8 mouse cellular contexts compared by ENCODE assay signal in the genomic region with DNA sequence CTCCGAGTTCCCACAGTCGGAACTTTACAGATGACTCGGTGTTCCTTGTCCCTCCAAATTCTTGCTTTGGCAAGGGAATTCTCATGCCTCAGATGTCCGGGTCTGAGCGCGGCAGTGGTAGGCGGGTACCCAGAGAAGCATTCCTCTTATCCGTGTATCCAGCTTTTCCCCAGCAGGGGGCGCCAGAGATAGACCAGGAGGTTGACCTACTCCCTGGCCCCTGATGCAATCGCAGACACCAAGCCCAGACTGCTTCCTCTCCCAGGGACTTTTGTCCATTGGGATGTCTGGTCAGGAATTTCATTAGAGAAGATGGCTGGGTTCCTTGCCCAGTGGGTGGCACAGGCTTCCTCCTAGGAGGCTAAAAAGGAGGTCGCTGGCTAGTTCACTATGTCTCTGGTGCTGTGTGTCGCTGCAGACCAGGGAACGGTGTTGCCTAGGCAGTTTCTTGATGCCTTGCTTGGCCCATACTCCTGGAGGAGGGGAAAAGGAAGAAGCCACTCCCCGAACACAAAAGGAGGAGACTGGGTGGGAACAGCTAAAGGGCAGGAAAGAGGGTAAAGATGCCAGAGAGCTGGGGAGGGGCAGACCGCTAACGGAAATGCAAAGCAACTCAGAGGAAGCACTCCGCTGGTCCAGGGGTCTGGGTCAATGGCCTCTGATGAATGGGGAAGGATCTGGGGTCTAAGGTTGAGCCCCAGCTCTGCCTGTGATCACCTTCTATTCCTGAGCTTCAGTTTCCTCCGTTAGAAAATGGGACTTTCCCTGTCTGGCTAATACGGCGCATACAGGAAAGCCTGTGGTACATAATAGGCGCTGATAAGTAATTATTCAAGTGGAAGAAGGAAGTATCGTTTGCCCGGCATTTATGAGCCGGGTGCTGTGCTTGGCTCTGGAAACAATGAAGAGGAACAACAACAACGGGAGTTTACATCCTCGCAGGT. TPM values are rescaled to one million over a fixed set of nuclear protein-coding genes. Genes with fewer than 3 reads are reported as not detected.
A peak's percentile ranks its signal among the peaks of the same experiment; 100 is the strongest.
DNase-seq lines count a peak whose midpoint lies in the region; ATAC-seq and TF ChIP-seq lines count a peak whose summit lies in the region.

No protein-coding gene starts in this region.

- no peak for TF ChIP-seq EP300 in stomach, postnatal 0 days (optimal IDR thresholded peaks at IDR 0.05)

- H3K27me3 ChIP-seq in E14TG2a.4 (ENCODE audit: insufficient read depth, low read length), result peaks cover 27% of the 10 kb centered on the region
- H3K27me3 ChIP-seq in forebrain, embryonic 13.5 days, result peaks cover 36% of the 10 kb centered on the region
- peaks cover 100% of the 10 kb centered on the region for H3K27me3 ChIP-seq in liver, embryonic 15.5 days
- peaks cover 25% of the 10 kb centered on the region for H3K27me3 ChIP-seq in neural tube, embryonic 12.5 days (replicated peaks)
- H3K27me3 ChIP-seq in stomach, postnatal 0 days (ENCODE audit: control insufficient read depth, insufficient read depth, low read length), result peaks cover 13% of the 10 kb centered on the region

- H3K36me3 ChIP-seq in E14TG2a.4 (ENCODE audit: insufficient read depth, low read length), result no peaks in the 10 kb centered on the region
- no peaks in the 10 kb centered on the region for H3K36me3 ChIP-seq in forebrain, embryonic 13.5 days (ENCODE audit: poor library complexity, severe bottlenecking)
- H3K36me3 ChIP-seq in liver, embryonic 15.5 days (replicated peaks), result no peaks in the 10 kb centered on the region
- no peaks in the 10 kb centered on the region for H3K36me3 ChIP-seq in neural tube, embryonic 12.5 days
- H3K36me3 ChIP-seq in stomach, postnatal 0 days (ENCODE audit: control insufficient read depth, insufficient read depth, low read length), result no peaks in the 10 kb centered on the region

- WGBS in forebrain, embryonic 13.5 days, result 14% methylated on average over 26 of the region's 26 CpGs
- 4% methylated on average over 26 of the region's 26 CpGs for WGBS in liver, embryonic 15.5 days (ENCODE audit: insufficient replicate concordance)
- 12% methylated on average over 26 of the region's 26 CpGs for WGBS in neural tube, embryonic 12.5 days
- 22% methylated on average over 26 of the region's 26 CpGs for WGBS in stomach, postnatal 0 days

- peak overlapping the region; percentile 79 for H3K27ac ChIP-seq in forebrain, embryonic 13.5 days
- H3K27ac ChIP-seq in liver, embryonic 15.5 days (replicated peaks), result no peak overlapping the region
- peak overlapping the region; percentile 38; the same call in 1 of the 2 replicates for H3K27ac ChIP-seq in neural tube, embryonic 12.5 days
- 0 out of 2 replicates have a peak overlapping the region, but pooled peaks have one; percentile 9 for H3K27ac ChIP-seq in stomach, postnatal 0 days (replicated peaks)

- intact Hi-C loops in heart, postnatal 10 days (cut with DNase I), result loop anchor here (1.0 to 10.0 kb wide), 4 partner anchors 27 to 213 kb away; a partner anchor contains a TSS

- no peaks in the 10 kb centered on the region for H3K9me3 ChIP-seq in E14TG2a.4 (ENCODE audit: low read length)
- no peaks in the 10 kb centered on the region for H3K9me3 ChIP-seq in forebrain, embryonic 13.5 days (replicated peaks)
- no peaks in the 10 kb centered on the region for H3K9me3 ChIP-seq in liver, embryonic 15.5 days (replicated peaks)
- no peaks in the 10 kb centered on the region for H3K9me3 ChIP-seq in neural tube, embryonic 12.5 days
- no peaks in the 10 kb centered on the region for H3K9me3 ChIP-seq in stomach, postnatal 0 days (ENCODE audit: control insufficient read depth, low read length)

- H3K4me3 ChIP-seq in E14TG2a.4 (replicated peaks; ENCODE audit: low read length), result peak overlapping the region; percentile 72
- H3K4me3 ChIP-seq in forebrain, embryonic 13.5 days, result peak overlapping the region; percentile 3; the same call in 1 of the 2 replicates
- H3K4me3 ChIP-seq in liver, embryonic 15.5 days (replicated peaks), result peak overlapping the region; percentile 6; the same call in 1 of the 2 replicates
- no peak overlapping the region for H3K4me3 ChIP-seq in neural tube, embryonic 12.5 days
- H3K4me3 ChIP-seq in stomach, postnatal 0 days (ENCODE audit: low read depth, low read length), result no peak overlapping the region

- peaks cover 95% of the 10 kb centered on the region for H3K4me1 ChIP-seq in E14TG2a.4 (replicated peaks; ENCODE audit: low read depth, low read length)
- peaks cover 46% of the 10 kb centered on the region for H3K4me1 ChIP-seq in forebrain, embryonic 13.5 days
- peaks cover 20% of the 10 kb centered on the region for H3K4me1 ChIP-seq in liver, embryonic 15.5 days (replicated peaks)
- H3K4me1 ChIP-seq in neural tube, embryonic 12.5 days, result peaks cover 52% of the 10 kb centered on the region
- H3K4me1 ChIP-seq in stomach, postnatal 0 days (replicated peaks; ENCODE audit: control insufficient read depth, insufficient read depth), result peaks cover 2% of the 10 kb centered on the region; the same call in 1 of the 2 replicates

- DNase-seq in c-Kit-positive CD71-positive TER-119-positive erythroid progenitor cells, embryonic 14.5 days (ENCODE audit: low spot score), result peak; percentile 79
- peak; percentile 96 to 97 for DNase-seq in heart, postnatal 10 days
- DNase-seq in kidney, postnatal 4 days, result peak; percentile 97
- peak; percentile 89 for DNase-seq in stomach, postnatal 0 days (ENCODE audit: low spot score)

- TF ChIP-seq CTCF in E14TG2a.4 (conservative IDR thresholded peaks at IDR 0.05; ENCODE audit: low read length), result peak; percentile 61
- peak; percentile 94 for TF ChIP-seq CTCF in stomach, postnatal 0 days (IDR thresholded peaks at IDR 0.05; ENCODE audit: low read depth)

- peak overlapping the region; percentile 38 for H3K4me2 ChIP-seq in forebrain, embryonic 13.5 days
- H3K4me2 ChIP-seq in liver, embryonic 15.5 days, result peak overlapping the region; percentile 53
- H3K4me2 ChIP-seq in neural tube, embryonic 12.5 days (replicated peaks), result peak overlapping the region; percentile 41
- H3K4me2 ChIP-seq in stomach, postnatal 0 days (replicated peaks; ENCODE audit: low read depth), result peak overlapping the region; percentile 29; the same call in 1 of the 2 replicates

- peak overlapping the region; percentile 31; the same call in 1 of the 2 replicates for H3K9ac ChIP-seq in forebrain, embryonic 13.5 days
- no peak overlapping the region for H3K9ac ChIP-seq in liver, embryonic 15.5 days
- no peak overlapping the region for H3K9ac ChIP-seq in neural tube, embryonic 12.5 days
- H3K9ac ChIP-seq in stomach, postnatal 0 days (ENCODE audit: low read length), result no peak overlapping the region

- ATAC-seq in forebrain, embryonic 13.5 days, result peak; percentile 71
- peak; percentile 65 for ATAC-seq in liver, embryonic 15.5 days (ENCODE audit: insufficient read depth)
- peak; percentile 73; the same call in 1 of the 2 replicates for ATAC-seq in neural tube, embryonic 12.5 days (ENCODE audit: low FRiP score, low read depth)
- peak; percentile 82 for ATAC-seq in stomach, postnatal 0 days (ENCODE audit: low FRiP score, low TSS enrichment)

RNA-seq across cellular contexts. Expression of a gene that starts 6.7 kb away (rescaled TPM):
- polyA plus RNA-seq in forebrain, embryonic 13.5 days (2015; fragmentation: Nextera tagmentation; extraction: Ambion mirVana), result 5.7 and 12.6 TPM in 2 replicates
- total RNA-seq in heart, postnatal 10 days (2021), result 1 to 10 TPM; 6.4 to 6.6 TPM
- polyA plus RNA-seq in liver, embryonic 15.5 days (2015; fragmentation: Nextera tagmentation; extraction: Ambion mirVana), result 0.13 and 0.18 TPM in 2 replicates
- 24.0 and 24.6 TPM in 2 replicates for polyA plus RNA-seq in neural tube, embryonic 12.5 days (2016; fragmentation: Nextera tagmentation; extraction: Ambion mirVana)
- polyA plus RNA-seq in stomach, postnatal 0 days (2015; fragmentation: Nextera tagmentation; extraction: Ambion mirVana), result 0.44 and 0.67 TPM in 2 replicates

RNA-seq across cellular contexts. Expression of a gene that starts 29.5 kb away (rescaled TPM):
- polyA plus RNA-seq in forebrain, embryonic 13.5 days (2015; fragmentation: Nextera tagmentation; extraction: Ambion mirVana), result 23.5 and 25.9 TPM in 2 replicates
- 10 to 100 TPM; 72.9 to 85.0 TPM for total RNA-seq in heart, postnatal 10 days (2021)
- polyA plus RNA-seq in liver, embryonic 15.5 days (2015; fragmentation: Nextera tagmentation; extraction: Ambion mirVana), result 23.7 and 29.6 TPM in 2 replicates
- 57.7 and 64.4 TPM in 2 replicates for polyA plus RNA-seq in neural tube, embryonic 12.5 days (2016; fragmentation: Nextera tagmentation; extraction: Ambion mirVana)
- 30.4 and 34.0 TPM in 2 replicates for polyA plus RNA-seq in stomach, postnatal 0 days (2015; fragmentation: Nextera tagmentation; extraction: Ambion mirVana)

RNA-seq across cellular contexts. Expression of a gene that starts 48.2 kb away (rescaled TPM):
- 102 and 112 TPM in 2 replicates for polyA plus RNA-seq in forebrain, embryonic 13.5 days (2015; fragmentation: Nextera tagmentation; extraction: Ambion mirVana)
- total RNA-seq in heart, postnatal 10 days (2021), result 10 to 100 TPM; 28.9 to 30.8 TPM
- polyA plus RNA-seq in liver, embryonic 15.5 days (2015; fragmentation: Nextera tagmentation; extraction: Ambion mirVana), result 84.0 and 88.1 TPM in 2 replicates
- 110 and 113 TPM in 2 replicates for polyA plus RNA-seq in neural tube, embryonic 12.5 days (2016; fragmentation: Nextera tagmentation; extraction: Ambion mirVana)
- 83.9 and 85.3 TPM in 2 replicates for polyA plus RNA-seq in stomach, postnatal 0 days (2015; fragmentation: Nextera tagmentation; extraction: Ambion mirVana)

RNA-seq across cellular contexts. Expression of a gene that starts 52.7 kb away (rescaled TPM):
- 44.8 and 49.9 TPM in 2 replicates for polyA plus RNA-seq in forebrain, embryonic 13.5 days (2015; fragmentation: Nextera tagmentation; extraction: Ambion mirVana)
- total RNA-seq in heart, postnatal 10 days (2021), result 10 to 100 TPM; 23.8 TPM
- polyA plus RNA-seq in liver, embryonic 15.5 days (2015; fragmentation: Nextera tagmentation; extraction: Ambion mirVana), result 8.5 and 10.3 TPM in 2 replicates
- 60.4 and 61.2 TPM in 2 replicates for polyA plus RNA-seq in neural tube, embryonic 12.5 days (2016; fragmentation: Nextera tagmentation; extraction: Ambion mirVana)
- 12.7 and 12.9 TPM in 2 replicates for polyA plus RNA-seq in stomach, postnatal 0 days (2015; fragmentation: Nextera tagmentation; extraction: Ambion mirVana)

Comparison
In these comparisons a context has a peak if more than half of its experiments do, and no peak if none do; other contexts are left out.
1. H3K4me3 ChIP-seq: peak in E14TG2a.4 (single experiment), forebrain, embryonic 13.5 days (single experiment) and liver, embryonic 15.5 days (single experiment); none in neural tube, embryonic 12.5 days (single experiment) and stomach, postnatal 0 days (single experiment).
2. Peak in every context shown above with its lines, with median percentiles within 50 percentile points of each other: DNase-seq, ATAC-seq and H3K4me2 ChIP-seq.